Mouse (Mus musculus) heart, postnatal 14 days (tissue): ENCODE data around the gene Fry. TPM values are rescaled to one million over a fixed set of nuclear protein-coding genes. Genes with fewer than 3 reads are reported as not detected.
A peak's percentile ranks its signal among the peaks of the same experiment; 100 is the strongest.

Experiments
- DNase-seq, 2 experiments: peaks; one replicate each; pipeline ENCODE4 v3.0.0; 2021 to 2022
- intact Hi-C: fragments of 180-260 bp; cut with DNase I; formaldehyde crosslinking; loops from one replicate; pipeline ENCODE4 v1.15.1; 2025
- total RNA-seq, 2 experiments: library from RNA; stranded (reverse); gene quantifications; 2 replicates each; pipeline ENCODE4 v1.2.3; 2021

The Fry gene
- total RNA-seq, 2 experiments from 2014 or later = 150 to 174 TPM

DNA sequence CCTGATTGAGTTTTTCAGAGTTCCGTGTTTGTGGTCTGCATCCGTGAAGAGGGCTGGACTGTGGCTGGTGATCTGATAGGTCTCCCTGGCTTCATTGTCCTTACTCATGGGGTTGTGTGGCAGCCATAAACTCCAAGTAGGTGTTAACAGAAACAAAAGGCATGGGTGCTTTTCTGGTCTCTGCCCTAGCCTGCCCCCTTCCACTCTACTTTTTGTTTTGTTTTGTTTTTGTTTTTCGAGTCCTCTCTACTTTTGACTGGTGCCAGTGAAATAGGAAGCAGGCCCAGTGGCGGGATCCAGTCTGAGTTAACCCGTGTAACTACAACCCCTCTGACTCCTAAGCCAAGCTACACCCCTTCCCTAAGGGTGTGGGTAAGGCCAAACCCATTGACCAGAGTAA lies 48.4 kb downstream of the Fry start:
- intact Hi-C loops = loop anchor here (5.0 kb wide), 1 partner anchor 260 kb away; no protein-coding TSS in a partner anchor
- no peak for DNase-seq

DNA sequence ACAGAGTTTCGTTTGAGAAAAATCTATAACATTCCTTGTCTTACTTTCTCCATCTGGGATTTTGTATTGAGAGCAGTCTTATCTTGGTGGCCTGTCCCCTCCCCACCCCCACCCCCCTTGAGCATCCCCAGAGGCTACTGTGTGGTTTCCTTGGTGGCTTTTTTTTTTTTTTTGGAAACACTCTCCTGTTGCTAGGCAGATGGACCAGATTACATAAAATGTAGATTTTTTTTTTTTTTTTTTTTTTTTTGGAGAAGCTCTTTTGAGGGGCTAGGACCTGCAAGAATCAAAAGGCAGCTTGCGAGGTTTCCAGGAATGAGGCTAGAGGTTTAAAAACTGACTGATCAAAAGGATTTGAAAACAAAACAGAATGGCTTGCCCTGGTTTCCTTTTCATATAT lies 48.8 kb downstream of the Fry start:
- intact Hi-C loops = loop anchor here (5.0 kb wide), 1 partner anchor 260 kb away; no protein-coding TSS in a partner anchor

DNA sequence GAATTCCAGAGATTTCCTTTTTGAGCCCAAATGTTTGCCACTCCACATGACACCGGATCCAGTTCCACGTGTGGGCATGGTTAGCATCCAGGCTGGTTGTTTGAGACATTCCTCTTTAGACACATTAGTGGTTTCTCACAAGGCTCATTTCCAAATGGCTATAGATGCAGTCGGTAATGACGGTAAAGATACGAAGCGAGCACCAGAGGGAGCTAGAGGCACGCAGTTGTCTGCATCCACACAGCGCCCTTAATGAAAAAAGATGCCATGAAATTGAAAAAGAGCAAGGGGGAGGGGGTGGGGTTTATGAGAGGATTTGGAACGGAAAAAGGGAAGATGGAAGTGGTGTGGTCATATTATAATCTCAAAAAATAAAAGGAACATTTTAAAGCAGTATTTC lies 50.3 kb downstream of the Fry start:
- intact Hi-C loops = loop anchor here (1.0 to 5.0 kb wide), 3 partner anchors 40 to 259 kb away; no protein-coding TSS in a partner anchor
- peak; percentile 73 to 79 for DNase-seq

More for the DNA sequence above, 48.8 kb downstream of the Fry start:
- no peak for DNase-seq

DNA sequence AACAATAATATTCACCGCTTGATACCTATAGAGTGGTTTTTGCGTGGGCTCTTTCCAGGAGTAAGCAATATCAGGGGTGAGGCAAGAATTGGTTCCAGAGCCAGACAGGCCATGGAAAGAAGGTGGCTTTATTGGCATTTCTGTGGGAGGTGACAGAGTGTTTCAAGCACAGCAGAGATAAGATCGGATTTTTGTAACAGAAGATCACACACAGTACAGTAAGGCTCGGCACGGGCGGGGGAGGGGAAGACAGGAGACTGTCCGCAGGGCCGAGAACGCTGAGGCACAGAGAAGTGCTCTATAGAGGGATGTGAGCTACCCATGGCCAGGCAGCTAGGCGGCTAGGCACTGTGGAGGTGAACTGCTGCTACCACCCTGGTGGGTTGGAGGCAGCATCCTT lies 53.1 kb downstream of the Fry start:
- intact Hi-C loops = no loop called here
- no peak for DNase-seq

DNA sequence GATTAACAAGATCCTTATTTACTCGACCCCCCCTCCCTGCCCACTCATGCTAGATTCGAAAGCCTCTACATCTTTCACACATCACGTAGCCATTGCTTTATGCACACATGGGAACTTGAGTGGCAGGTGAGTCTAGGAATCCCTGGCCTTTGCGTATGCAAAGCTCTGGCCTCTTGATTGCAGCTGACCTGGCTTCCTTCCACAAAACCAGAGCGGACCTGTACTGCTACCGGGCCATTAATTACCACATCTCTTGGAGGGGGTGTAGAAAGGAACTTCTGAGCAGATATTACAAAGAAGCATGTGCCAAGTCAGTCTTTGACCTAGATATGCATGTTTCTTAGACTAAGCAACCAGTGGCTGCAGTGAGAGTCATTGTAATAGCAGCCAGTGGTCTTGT lies 55.4 kb downstream of the Fry start:
- DNase-seq = no peak
- intact Hi-C loops = no loop called here

DNA sequence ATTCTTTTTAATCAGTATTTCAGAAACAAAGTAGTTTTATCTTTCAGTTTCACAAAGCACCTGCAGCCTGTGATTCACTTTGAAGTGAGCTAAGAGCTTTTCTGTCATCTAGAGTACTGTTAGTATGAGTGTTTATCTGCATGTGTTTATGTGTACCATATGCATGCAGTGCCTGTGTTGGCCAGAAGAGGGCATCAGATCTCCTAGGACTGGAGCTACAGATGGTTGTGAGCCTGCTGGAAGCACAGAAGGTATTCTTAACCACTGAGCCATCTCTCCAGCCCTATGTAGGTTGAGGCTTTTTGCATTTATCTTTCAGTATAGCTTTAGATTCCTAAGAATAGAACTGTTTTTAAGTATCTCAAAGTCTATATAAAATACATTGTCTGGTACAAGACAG lies 56.5 kb downstream of the Fry start:
- intact Hi-C loops = no loop called here
- no peak for DNase-seq

DNA sequence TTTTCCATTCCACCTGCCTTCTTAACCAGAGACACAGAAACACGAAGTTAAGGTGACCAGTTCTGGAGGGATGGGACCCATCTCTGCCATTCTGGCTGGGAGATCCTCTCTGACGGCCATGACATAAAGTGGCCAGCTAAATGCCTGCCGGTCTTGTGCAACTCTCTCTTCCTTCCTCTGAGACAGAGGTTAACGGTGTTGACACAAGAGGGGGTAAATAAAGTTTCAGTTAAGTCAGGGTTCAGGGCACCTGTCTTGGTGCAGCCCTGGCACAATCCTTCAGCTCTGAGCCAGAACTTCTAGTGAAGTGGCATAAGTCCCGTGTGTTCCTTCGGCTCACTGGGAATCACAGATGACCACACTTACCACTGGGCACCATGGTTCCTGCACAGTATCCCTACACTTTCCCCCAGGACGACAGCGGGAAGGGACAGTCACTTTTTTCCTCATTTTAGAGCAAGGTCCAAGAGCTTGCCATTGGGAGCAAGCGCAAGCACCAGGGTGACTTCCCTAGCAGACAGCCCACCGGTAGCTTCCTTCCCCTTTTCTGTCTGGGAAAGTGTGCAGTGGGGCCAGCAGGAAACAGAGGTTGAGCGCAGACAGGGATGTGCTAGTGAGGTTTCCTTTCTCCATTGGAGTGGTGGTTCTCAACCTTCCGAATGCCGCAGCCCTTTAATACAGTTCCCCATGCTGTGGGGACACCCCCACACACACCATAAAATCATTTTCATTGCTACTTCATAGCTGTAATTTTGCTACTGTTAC lies 58.0 kb downstream of the Fry start:
- no peak for DNase-seq
- intact Hi-C loops = no loop called here

DNA sequence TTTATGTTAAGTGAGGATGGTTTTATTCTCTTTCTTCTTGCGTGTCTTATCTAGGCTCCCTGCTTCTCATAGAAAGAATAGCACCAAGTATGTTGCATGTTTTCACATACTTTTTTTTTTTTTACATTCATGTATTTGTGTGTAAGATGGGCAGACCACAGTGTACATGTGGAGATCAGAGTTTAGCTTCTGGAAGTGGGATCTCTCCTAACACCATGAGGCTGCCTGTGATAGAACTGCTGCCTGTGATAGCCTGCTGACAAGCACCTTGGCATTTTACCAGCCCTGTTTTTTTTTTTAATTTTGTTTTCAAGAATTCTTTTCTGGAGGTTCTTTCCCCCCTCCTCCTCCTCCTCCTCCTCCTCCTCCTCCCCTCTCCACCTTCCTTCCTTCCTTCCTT lies 59.3 kb downstream of the Fry start:
- intact Hi-C loops = no loop called here
- DNase-seq = no peak

DNA sequence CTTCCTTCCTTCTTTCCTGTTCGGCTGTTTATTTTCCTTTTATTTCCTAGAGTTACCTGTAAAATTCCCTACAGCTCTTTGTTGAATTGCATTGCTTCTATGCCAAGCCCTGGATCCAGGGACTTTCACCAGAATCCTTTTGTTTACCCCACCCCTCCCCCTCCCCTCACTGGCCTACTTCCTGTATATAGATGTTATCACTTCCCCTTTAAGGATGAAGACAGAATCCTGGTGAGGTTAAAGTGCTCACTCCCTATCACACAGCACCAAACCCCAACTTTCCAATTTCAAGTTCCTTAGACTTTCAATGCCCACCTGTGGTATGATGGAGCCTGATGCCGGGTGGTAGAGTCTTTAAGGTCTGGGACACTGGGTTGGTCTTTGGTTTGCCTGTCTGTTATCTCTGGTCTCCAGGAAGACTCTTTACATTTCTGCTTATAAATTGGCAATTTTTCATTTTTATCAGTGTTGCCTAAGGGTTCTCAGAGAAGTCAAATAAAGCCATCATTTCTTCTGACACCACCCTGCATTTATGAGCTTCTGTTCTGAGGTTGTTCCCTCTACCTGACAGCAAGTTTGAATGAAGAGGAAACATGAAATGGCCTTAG lies 59.9 kb downstream of the Fry start:
- no peak for DNase-seq
- intact Hi-C loops = no loop called here

DNA sequence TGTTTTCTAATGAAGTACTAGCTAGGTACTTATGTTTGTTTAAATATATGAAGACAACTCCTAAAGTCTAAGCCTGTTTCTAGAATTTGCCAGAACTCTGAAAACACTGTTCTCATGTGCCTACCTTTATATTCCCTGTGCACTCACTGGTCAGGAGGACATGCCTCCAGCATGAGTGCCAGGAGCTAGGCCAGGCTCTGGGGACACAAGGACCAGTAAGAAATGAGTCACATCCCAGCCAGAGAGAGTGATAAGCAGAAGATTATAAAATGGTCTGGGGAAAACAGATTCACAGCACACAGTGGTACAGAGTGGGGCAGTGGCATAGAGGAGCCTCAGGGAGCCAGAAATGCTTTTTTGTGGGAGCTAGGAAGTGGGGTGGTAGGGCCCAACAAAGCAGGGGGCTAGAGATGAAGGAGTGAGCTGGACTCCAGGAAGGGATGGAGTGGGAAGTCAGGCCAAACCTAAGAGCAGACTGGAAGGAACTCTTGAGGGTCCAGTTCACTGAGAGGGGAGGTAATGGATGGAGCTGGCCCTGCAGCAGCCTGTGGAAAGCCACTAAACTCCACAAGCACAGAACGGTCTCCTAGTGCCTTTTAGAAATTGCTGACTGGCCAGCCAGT lies 62.7 kb downstream of the Fry start:
- DNase-seq = no peak
- intact Hi-C loops = no loop called here

DNA sequence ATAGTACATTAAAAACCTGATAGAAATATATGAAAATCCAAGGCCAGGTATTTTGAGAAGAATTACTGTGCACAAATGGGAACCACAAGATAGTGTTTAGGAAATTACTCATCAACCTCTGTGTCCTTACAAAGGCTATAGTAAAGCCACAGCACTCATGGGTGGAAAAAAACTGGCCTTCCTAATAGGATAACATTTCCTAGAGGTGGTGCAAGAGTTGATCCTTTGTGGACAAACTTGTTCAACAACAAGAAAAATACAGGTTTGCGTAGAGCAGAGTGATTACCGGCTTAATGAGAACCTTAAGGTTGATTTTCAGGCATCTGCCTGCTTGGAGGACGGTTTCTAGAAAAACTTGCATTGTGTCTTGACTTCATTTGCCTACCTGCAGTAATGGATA lies 66.5 kb downstream of the Fry start:
- no peak for DNase-seq
- intact Hi-C loops = no loop called here

DNA sequence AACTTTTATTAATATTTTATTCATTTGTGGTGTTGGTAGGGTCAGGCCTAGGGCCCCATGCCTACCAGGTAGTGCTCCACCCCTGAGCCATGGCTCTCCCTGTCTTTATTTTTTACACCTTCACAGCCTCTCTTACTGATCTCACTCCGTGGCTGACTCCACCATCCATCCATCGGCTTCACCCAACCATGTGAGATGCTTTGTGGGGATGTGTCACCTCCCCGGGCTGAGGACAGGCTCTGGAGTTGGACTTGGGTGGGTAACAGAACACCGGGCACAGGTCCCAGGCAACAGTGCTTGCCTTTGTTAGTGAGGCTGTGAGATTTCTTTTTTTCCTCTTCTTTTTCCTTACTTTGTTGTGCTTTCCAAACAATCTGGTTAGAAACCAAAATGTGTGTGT lies 67.7 kb downstream of the Fry start:
- DNase-seq = no peak
- intact Hi-C loops = no loop called here

DNA sequence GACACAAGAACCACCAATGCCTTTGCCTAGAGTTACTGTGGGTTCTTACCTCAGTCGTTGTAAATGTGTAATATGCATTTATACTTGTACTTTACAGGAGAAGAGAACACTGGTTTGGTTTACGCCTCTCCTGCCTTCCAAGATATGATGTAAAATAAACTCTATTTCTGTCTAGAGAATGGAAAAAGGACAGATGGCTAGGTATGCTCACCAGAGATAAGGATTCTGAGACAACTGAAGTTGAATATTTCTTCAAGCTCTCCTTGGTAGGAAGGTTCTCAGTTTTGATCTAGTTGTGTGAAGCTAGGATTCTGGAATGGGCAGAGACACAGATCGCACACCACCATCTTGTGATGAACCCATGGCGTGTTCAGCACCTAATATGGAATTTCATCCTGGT lies 68.2 kb downstream of the Fry start:
- intact Hi-C loops = no loop called here
- DNase-seq = no peak

DNA sequence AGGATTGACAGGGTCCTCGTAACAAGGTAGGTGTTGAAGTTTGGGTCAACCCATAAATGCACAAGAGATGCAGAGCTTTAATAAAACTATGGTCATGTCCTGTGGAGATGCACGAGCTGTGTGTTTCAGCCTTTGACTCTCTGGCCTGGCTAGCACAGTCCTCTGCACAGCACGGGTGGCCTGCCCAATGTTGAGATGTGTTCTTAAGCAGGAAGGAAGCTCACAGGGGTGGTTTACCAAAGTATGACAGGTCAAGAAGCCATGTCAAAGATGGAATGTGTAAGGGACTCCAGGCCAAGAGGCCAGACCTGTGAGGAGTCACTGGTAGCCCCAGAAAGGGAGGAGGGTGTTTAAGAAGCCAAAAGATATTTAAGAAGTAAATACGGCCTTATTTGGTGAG lies 69.6 kb downstream of the Fry start:
- DNase-seq = no peak
- intact Hi-C loops = no loop called here

DNA sequence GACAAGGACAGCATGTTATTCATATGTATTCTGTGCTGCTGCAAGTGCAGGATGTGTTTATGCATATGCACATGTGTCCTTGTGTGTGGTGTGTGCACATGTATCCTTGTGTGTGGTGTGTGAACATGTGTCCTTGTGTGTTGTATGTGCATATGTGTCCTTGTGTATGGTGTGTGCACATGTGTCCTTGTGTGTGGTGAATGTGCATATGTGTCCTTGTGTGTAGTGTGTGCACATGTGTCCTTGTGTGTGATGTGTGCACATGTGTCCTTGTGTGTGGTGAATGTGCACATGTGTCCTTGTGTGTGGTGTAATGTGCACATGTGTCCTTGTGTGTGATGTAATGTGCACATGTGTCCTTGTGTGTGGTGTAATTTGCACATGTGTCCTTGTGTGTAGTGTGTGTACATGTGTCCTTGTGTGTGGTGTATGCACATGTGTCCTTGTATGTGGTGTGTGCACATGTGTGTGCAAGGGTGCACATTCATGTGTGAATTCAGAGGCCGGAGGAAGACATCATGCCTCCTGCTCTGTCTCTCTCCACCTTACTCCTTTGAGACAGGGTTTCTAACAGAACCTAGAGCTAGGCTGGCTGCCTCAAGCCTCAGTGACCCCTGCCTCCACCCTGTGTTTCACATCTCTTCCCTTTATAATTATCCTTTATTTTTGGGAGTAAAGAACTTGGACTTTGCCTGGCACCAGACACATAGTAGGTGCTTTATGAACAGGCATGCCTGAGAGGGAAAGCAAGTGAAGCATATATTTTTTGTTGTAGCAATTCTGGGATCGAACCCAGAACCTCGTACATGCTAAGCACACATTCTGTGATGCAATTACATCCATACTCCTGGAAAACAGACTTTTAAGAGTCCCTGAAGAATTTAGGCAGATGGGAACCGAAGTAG lies 72.3 kb downstream of the Fry start:
- no peak for DNase-seq
- intact Hi-C loops = no loop called here

DNA sequence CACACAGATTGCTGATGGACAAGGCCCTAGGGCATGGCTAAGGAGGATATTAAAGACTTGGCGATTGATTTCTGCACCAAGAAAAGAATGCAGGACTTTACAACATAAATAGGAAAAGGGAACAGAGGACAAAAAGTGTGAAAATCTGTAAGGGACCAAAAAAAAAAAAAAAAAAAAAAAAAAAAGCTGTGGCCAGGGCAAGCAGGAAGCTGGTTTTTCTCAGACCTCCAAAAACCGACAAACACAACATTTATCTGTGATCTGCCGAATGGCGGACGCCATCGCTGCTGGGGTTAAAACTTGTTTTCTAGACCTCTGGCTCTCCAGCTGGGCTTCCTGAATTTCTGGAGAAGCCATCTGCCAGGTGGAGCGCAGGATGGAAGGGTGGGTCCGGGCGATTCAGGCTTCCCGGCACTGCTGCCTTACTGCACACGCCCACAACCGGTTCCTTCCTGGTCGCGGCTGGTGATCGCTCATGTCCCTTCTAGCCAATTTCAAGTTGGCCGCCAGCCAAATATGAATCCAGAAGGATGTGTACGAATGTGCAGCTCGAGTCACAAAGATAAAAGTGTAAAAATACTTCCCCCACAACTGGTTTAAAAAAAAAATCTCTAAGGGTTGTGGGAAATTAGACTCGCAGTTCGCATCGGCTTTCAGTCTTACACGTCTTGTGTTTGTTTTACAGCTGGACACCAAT lies 77.2 kb downstream of the Fry start:
- DNase-seq = peak; percentile 86 to 90

DNA sequence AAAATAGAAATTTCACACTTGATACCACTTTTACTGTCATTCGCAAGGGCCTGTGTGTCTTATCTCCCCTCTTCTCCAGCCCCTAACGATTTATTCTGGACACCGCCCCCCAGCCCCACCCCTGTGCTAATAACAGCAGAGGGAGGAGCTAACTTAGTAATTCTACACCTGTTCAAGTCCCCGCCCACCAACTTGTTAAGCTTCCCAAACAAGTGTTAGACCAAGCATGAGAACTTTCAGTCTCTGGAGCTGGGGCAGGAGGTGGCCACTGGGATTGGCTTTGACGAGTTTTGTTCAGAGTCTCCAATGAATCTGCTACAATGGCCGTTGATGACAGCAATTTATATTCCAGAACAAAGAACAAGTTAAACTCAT lies 77.8 kb downstream of the Fry start:
- peak; percentile 54 to 66 for DNase-seq
- intact Hi-C loops = no loop called here

More for the DNA sequence above, 77.2 kb downstream of the Fry start:
- intact Hi-C loops = loop anchor here (2.0 kb wide), 1 partner anchor 19 kb away; no protein-coding TSS in a partner anchor

DNA sequence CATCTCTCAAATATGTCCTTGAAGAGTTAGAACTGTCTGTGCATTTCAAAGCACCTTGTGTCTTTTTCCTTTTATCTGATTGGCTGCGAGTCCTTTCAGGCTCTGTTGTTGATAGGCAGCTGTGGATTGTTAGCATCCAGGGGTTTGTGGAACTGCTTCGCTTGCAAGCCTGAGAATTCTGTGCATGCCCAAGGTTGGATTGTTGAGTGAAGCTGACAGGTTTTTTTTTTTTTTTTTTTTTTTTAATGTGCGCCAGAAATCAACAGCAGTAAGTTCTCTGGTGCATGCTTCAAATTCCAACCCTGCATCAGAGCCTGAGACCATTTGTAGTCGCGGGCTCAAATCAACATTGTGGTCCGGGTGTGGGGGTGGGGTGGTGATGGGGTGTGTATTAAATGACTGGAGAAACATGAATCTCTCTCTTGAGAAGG lies 78.5 kb downstream of the Fry start:
- DNase-seq = peak in 1 of 2 experiments; percentile 23
- intact Hi-C loops = no loop called here

DNA sequence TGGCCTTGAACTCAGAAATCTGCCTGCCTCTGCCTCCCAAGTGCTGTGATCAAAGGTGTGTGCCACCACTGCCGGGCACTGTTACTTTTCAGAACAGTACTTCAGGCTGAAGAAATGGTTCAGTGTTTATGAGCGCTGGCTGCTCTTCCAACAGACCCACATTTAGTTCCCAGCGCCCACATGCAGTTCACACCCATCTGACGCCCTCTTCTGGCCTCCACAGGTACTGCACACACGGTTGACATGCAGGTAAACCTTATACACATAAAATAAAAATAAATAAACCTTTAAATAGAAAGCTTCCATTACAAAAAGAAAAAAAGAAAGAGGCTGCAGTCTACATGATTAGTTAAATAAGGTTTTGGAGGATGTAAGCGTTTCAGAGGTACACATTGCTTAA lies 88.3 kb downstream of the Fry start:
- no peak for DNase-seq
- intact Hi-C loops = no loop called here

DNA sequence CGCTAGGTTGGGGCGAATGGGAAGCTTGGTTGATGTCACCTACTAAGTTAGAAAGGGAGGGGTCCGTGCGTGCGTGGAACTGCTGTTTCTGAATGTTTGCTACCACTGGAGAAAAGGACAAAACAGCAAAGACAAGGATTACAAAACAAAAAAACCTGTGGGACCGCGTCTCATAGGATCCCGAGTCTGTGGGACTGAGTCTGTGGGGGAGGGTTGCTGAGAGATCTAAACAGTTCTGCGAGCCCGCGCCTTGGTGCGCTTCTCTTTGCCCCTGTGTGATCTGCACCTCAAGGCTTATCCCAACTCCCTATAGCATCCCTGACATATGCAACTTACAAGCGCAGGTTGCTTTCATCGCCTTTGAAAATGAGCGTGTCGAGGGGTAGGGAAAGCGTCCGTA lies 89.2 kb downstream of the Fry start:
- intact Hi-C loops = no loop called here
- no peak for DNase-seq
